In genomic region chr8:71670621-71671548, GRCm38 (mm10) we compare ENCODE assay signal across 8 mouse cellular contexts. TPM values are rescaled to one million over a fixed set of nuclear protein-coding genes. Genes with fewer than 3 reads are reported as not detected.
A peak's percentile ranks its signal among the peaks of the same experiment; 100 is the strongest.
DNase-seq lines count a peak whose midpoint lies in the region; ATAC-seq and TF ChIP-seq lines count a peak whose summit lies in the region.

No protein-coding gene starts in this region.

- under 1% methylated on average over 51 of the region's 64 CpGs for WGBS in heart, embryonic 14.5 days
- WGBS in midbrain, embryonic 10.5 days = under 1% methylated on average over 60 of the region's 64 CpGs
- WGBS in stomach, embryonic 16.5 days = under 1% methylated on average over 59 of the region's 64 CpGs

- no peaks in the 10 kb centered on the region for H3K27me3 ChIP-seq in ES-Bruce4 (ENCODE audit: control insufficient read depth, insufficient read depth, low read length, poor library complexity, severe bottlenecking)
- no peaks in the 10 kb centered on the region for H3K27me3 ChIP-seq in heart, embryonic 14.5 days (ENCODE audit: control insufficient read depth, insufficient read depth, low read length)
- H3K27me3 ChIP-seq in midbrain, embryonic 10.5 days (ENCODE audit: low read depth, poor library complexity, severe bottlenecking) = peaks cover 81% of the 10 kb centered on the region
- peaks cover 14% of the 10 kb centered on the region for H3K27me3 ChIP-seq in stomach, embryonic 16.5 days (ENCODE audit: control insufficient read depth, insufficient read depth, low read length)

- TF ChIP-seq EP300 in ES-Bruce4 (IDR thresholded peaks at IDR 0.05; ENCODE audit: insufficient read depth, low read depth, low read length) = peak; percentile 62; the same call in 1 of the 2 replicates

- H3K27ac ChIP-seq in ES-Bruce4 (ENCODE audit: insufficient read depth, low read length) = 0 out of 2 replicates have a peak overlapping the region, but pooled peaks have one; percentile 33
- no peak overlapping the region for H3K27ac ChIP-seq in heart, embryonic 14.5 days (replicated peaks in 1 of 2; ENCODE audit: control insufficient read depth in 1 of 2, insufficient read depth in 1 of 2, low read depth in 2 of 2, low read length in 2 of 2)
- H3K27ac ChIP-seq in midbrain, embryonic 10.5 days (replicated peaks) = peak overlapping the region; percentile 79
- no peak overlapping the region for H3K27ac ChIP-seq in stomach, embryonic 16.5 days (ENCODE audit: low read length)

- ATAC-seq in heart, embryonic 14.5 days (ENCODE audit: insufficient number of reproducible peaks, insufficient read depth, low FRiP score, low read depth) = peak; percentile 6; the same call in 1 of the 2 replicates
- ATAC-seq in stomach, embryonic 16.5 days (ENCODE audit: insufficient read depth, low FRiP score) = peak; percentile 12; the same call in 1 of the 2 replicates

- H3K4me1 ChIP-seq in ES-Bruce4 (ENCODE audit: control insufficient read depth, insufficient read depth, low read length) = peaks cover 15% of the 10 kb centered on the region
- H3K4me1 ChIP-seq in heart, embryonic 14.5 days (ENCODE audit: control insufficient read depth in 2 of 2, insufficient read depth in 2 of 2, low read length in 2 of 2) = peaks cover 15 to 50% of the 10 kb centered on the region in 2 experiments
- peaks cover 60% of the 10 kb centered on the region for H3K4me1 ChIP-seq in midbrain, embryonic 10.5 days
- peaks cover 22% of the 10 kb centered on the region for H3K4me1 ChIP-seq in stomach, embryonic 16.5 days (ENCODE audit: control insufficient read depth, insufficient read depth, low read length)

- H3K4me2 ChIP-seq in heart, embryonic 14.5 days (ENCODE audit: low read length) = peak overlapping the region; percentile 99
- H3K4me2 ChIP-seq in stomach, embryonic 16.5 days (ENCODE audit: low read depth, low read length) = peak overlapping the region; percentile 98

- TF ChIP-seq CTCF in ES-Bruce4 (IDR thresholded peaks at IDR 0.05; ENCODE audit: low read depth, low read length) = no peak

- TF ChIP-seq POLR2A in ES-Bruce4 (IDR thresholded peaks at IDR 0.05; ENCODE audit: insufficient read depth, low read length) = no peak

- peak; percentile 87 for DNase-seq in 416B (ENCODE audit: low read depth)
- DNase-seq in cerebellum, postnatal 4 days (ENCODE audit: low spot score in 2 of 2) = peak; percentile 48 to 77
- DNase-seq in layer of hippocampus, adult 9-11 months = peak; percentile 77
- DNase-seq in midbrain, embryonic 10.5 days (ENCODE audit: low spot score) = peak; percentile 84
- no peak for DNase-seq in testis, postnatal 14 days (ENCODE audit: low spot score)

- H3K4me3 ChIP-seq in ES-Bruce4 (ENCODE audit: low read depth, low read length) = peak overlapping the region; percentile 84
- H3K4me3 ChIP-seq in heart, embryonic 14.5 days (ENCODE audit: control insufficient read depth in 1 of 2, insufficient read depth in 1 of 2, low read depth in 1 of 2, low read length in 2 of 2) = peak overlapping the region; percentile 51 to 57
- peak overlapping the region; percentile 78 for H3K4me3 ChIP-seq in midbrain, embryonic 10.5 days
- peak overlapping the region; percentile 56 for H3K4me3 ChIP-seq in stomach, embryonic 16.5 days (replicated peaks; ENCODE audit: low read length)

- peak overlapping the region; percentile 62 for H3K9ac ChIP-seq in ES-Bruce4 (ENCODE audit: low read depth, poor library complexity, severe bottlenecking)
- peak overlapping the region; percentile 61 for H3K9ac ChIP-seq in heart, embryonic 14.5 days (ENCODE audit: low read length)
- peak overlapping the region; percentile 46 for H3K9ac ChIP-seq in stomach, embryonic 16.5 days (ENCODE audit: low read length)

- no peaks in the 10 kb centered on the region for H3K36me3 ChIP-seq in ES-Bruce4 (ENCODE audit: control insufficient read depth, insufficient read depth, low read length, poor library complexity, severe bottlenecking)
- no peaks in the 10 kb centered on the region for H3K36me3 ChIP-seq in heart, embryonic 14.5 days (ENCODE audit: control insufficient read depth, insufficient read depth, low read length)
- H3K36me3 ChIP-seq in midbrain, embryonic 10.5 days = no peaks in the 10 kb centered on the region
- H3K36me3 ChIP-seq in stomach, embryonic 16.5 days (ENCODE audit: control insufficient read depth, insufficient read depth, low read length) = no peaks in the 10 kb centered on the region

- no peaks in the 10 kb centered on the region for H3K9me3 ChIP-seq in ES-Bruce4 (replicated peaks; ENCODE audit: control insufficient read depth, insufficient read depth, low read length, poor library complexity, severe bottlenecking)
- no peaks in the 10 kb centered on the region for H3K9me3 ChIP-seq in heart, embryonic 14.5 days (ENCODE audit: control insufficient read depth, low read length)
- no peaks in the 10 kb centered on the region for H3K9me3 ChIP-seq in midbrain, embryonic 10.5 days (replicated peaks)
- no peaks in the 10 kb centered on the region for H3K9me3 ChIP-seq in stomach, embryonic 16.5 days (replicated peaks; ENCODE audit: control insufficient read depth, low read length)

RNA-seq across cellular contexts. Expression of gene Unc13a, which starts 0.7 kb away (rescaled TPM):
- 3.8 and 6.3 TPM in 2 replicates for polyA plus RNA-seq in ES-Bruce4 (2011; ENCODE audit: insufficient read depth, insufficient read length, low read depth, missing spikeins)
- 0.38 and 0.89 TPM in 2 replicates for polyA plus RNA-seq in heart, embryonic 14.5 days (2014; fragmentation: Nextera tagmentation; extraction: Ambion mirVana)
- 4.6 and 8.1 TPM in 2 replicates for polyA plus RNA-seq in midbrain, embryonic 10.5 days (2016; fragmentation: Nextera tagmentation; extraction: Ambion mirVana)
- 1.1 and 1.2 TPM in 2 replicates for polyA plus RNA-seq in stomach, embryonic 16.5 days (2015; fragmentation: Nextera tagmentation; extraction: Ambion mirVana)

RNA-seq across cellular contexts. Expression of gene Jak3, which starts 5.2 kb away (rescaled TPM):
- 8.0 and 9.7 TPM in 2 replicates for polyA plus RNA-seq in ES-Bruce4 (2011; ENCODE audit: insufficient read depth, insufficient read length, low read depth, missing spikeins)
- polyA plus RNA-seq in heart, embryonic 14.5 days (2014; fragmentation: Nextera tagmentation; extraction: Ambion mirVana) = 5.9 and 6.3 TPM in 2 replicates
- polyA plus RNA-seq in midbrain, embryonic 10.5 days (2016; fragmentation: Nextera tagmentation; extraction: Ambion mirVana) = 2.8 and 3.7 TPM in 2 replicates
- polyA plus RNA-seq in stomach, embryonic 16.5 days (2015; fragmentation: Nextera tagmentation; extraction: Ambion mirVana) = 9.3 and 9.5 TPM in 2 replicates

RNA-seq across cellular contexts. Expression of gene Insl3, which starts 18.1 kb away (rescaled TPM):
- 1.3 and 3.7 TPM in 2 replicates for polyA plus RNA-seq in ES-Bruce4 (2011; ENCODE audit: insufficient read depth, insufficient read length, low read depth, missing spikeins)
- polyA plus RNA-seq in heart, embryonic 14.5 days (2014; fragmentation: Nextera tagmentation; extraction: Ambion mirVana) = 2.4 and 2.7 TPM in 2 replicates
- polyA plus RNA-seq in midbrain, embryonic 10.5 days (2016; fragmentation: Nextera tagmentation; extraction: Ambion mirVana) = 0.30 and 0.37 TPM in 2 replicates
- polyA plus RNA-seq in stomach, embryonic 16.5 days (2015; fragmentation: Nextera tagmentation; extraction: Ambion mirVana) = 1.1 and 1.7 TPM in 2 replicates

RNA-seq across cellular contexts. Expression of gene B3gnt3, which starts 30.7 kb away (rescaled TPM):
- 1.8 and 2.0 TPM in 2 replicates for polyA plus RNA-seq in ES-Bruce4 (2011; ENCODE audit: insufficient read depth, insufficient read length, low read depth, missing spikeins)
- polyA plus RNA-seq in heart, embryonic 14.5 days (2014; fragmentation: Nextera tagmentation; extraction: Ambion mirVana) = 3.0 and 3.1 TPM in 2 replicates
- 0.67 and 0.89 TPM in 2 replicates for polyA plus RNA-seq in midbrain, embryonic 10.5 days (2016; fragmentation: Nextera tagmentation; extraction: Ambion mirVana)
- 12.2 and 15.0 TPM in 2 replicates for polyA plus RNA-seq in stomach, embryonic 16.5 days (2015; fragmentation: Nextera tagmentation; extraction: Ambion mirVana)

RNA-seq across cellular contexts. Expression of gene Fcho1, which starts 54.6 kb away (rescaled TPM):
- 8.7 and 8.8 TPM in 2 replicates for polyA plus RNA-seq in ES-Bruce4 (2011; ENCODE audit: insufficient read depth, insufficient read length, low read depth, missing spikeins)
- 0.61 and 1.4 TPM in 2 replicates for polyA plus RNA-seq in heart, embryonic 14.5 days (2014; fragmentation: Nextera tagmentation; extraction: Ambion mirVana)
- 17.7 and 25.4 TPM in 2 replicates for polyA plus RNA-seq in midbrain, embryonic 10.5 days (2016; fragmentation: Nextera tagmentation; extraction: Ambion mirVana)
- 6.1 and 7.0 TPM in 2 replicates for polyA plus RNA-seq in stomach, embryonic 16.5 days (2015; fragmentation: Nextera tagmentation; extraction: Ambion mirVana)

Comparison
In these comparisons a context has a peak if more than half of its experiments do, and no peak if none do; other contexts are left out.
1. H3K27ac ChIP-seq: peak in ES-Bruce4 (single experiment) and midbrain, embryonic 10.5 days (single experiment); none in heart, embryonic 14.5 days (0 of 2) and stomach, embryonic 16.5 days (single experiment).
2. Peak in every context shown above with its lines, with median percentiles within 50 percentile points of each other: H3K4me3 ChIP-seq and H3K9ac ChIP-seq.